Mouse (Mus musculus): ENCODE measurements around the gene Tnfrsf1a.
A peak's percentile ranks its signal among the peaks of the same experiment; 100 is the strongest.

Gene Tnfrsf1a

GRCm38 (mm10) chr6:125355197-125355741 is 6.1 kb downstream of the Tnfrsf1a start:
- no peak for DNase-seq

- no peak for DNase-seq
Observed at GRCm38 (mm10) chr6:125356264-125356663, 7.1 kb downstream of the Tnfrsf1a start.

GRCm38 (mm10) chr6:125357334-125357733 is 8.2 kb downstream of the Tnfrsf1a start:
- DNase-seq = no peak

GRCm38 (mm10) chr6:125359999-125360398 is 10.8 kb downstream of the Tnfrsf1a start:
- DNase-seq = no peak

GRCm38 (mm10) chr6:125360846-125361245 is 11.7 kb downstream of the Tnfrsf1a start:
- no peak for DNase-seq

- DNase-seq = peak; percentile 71
Observed at GRCm38 (mm10) chr6:125361467-125362291, 12.5 kb downstream of the Tnfrsf1a start.

GRCm38 (mm10) chr6:125363021-125363420 is 13.9 kb downstream of the Tnfrsf1a start:
- DNase-seq = no peak

- no peak for DNase-seq
Observed at GRCm38 (mm10) chr6:125363451-125364242, 14.5 kb downstream of the Tnfrsf1a start.

- DNase-seq = no peak
Observed at GRCm38 (mm10) chr6:125364448-125364847, 15.3 kb downstream of the Tnfrsf1a start.

- DNase-seq = no peak
Observed at GRCm38 (mm10) chr6:125365522-125365921, 16.4 kb downstream of the Tnfrsf1a start.

GRCm38 (mm10) chr6:125366133-125366532 is 17.0 kb downstream of the Tnfrsf1a start:
- DNase-seq = no peak

- DNase-seq = no peak
Observed at GRCm38 (mm10) chr6:125367758-125368371, 18.7 kb downstream of the Tnfrsf1a start.

- DNase-seq = no peak
Observed at GRCm38 (mm10) chr6:125377042-125377441, 27.9 kb downstream of the Tnfrsf1a start.

- no peak for DNase-seq
Observed at GRCm38 (mm10) chr6:125377582-125378451, 28.7 kb downstream of the Tnfrsf1a start.

GRCm38 (mm10) chr6:125378621-125379020 is 29.5 kb downstream of the Tnfrsf1a start:
- DNase-seq = no peak

- no peak for DNase-seq
Observed at GRCm38 (mm10) chr6:125379781-125380180, 30.6 kb downstream of the Tnfrsf1a start.

- DNase-seq = no peak
Observed at GRCm38 (mm10) chr6:125380372-125381360, 31.5 kb downstream of the Tnfrsf1a start, which contains the start of gene Plekhg6. Gene Plekhg6 (minus strand): TSS chr6:125380793.

GRCm38 (mm10) chr6:125382024-125382423 is 32.9 kb downstream of the Tnfrsf1a start:
- no peak for DNase-seq

GRCm38 (mm10) chr6:125385066-125385974 is 36.2 kb downstream of the Tnfrsf1a start:
- DNase-seq = no peak

GRCm38 (mm10) chr6:125386080-125386479 is 36.9 kb downstream of the Tnfrsf1a start:
- no peak for DNase-seq

Measured in right cerebral cortex, postnatal 4 days (tissue).